Comparison of ENCODE assay signal across 8 mouse cellular contexts in genomic region chr1:92774743-92775692, GRCm38 (mm10). TPM values are rescaled to one million over a fixed set of nuclear protein-coding genes. Genes with fewer than 3 reads are reported as not detected.
DNase-seq lines count a peak whose midpoint lies in the region; ATAC-seq and TF ChIP-seq lines count a peak whose summit lies in the region.

No protein-coding gene starts in this region.

- H3ac ChIP-seq in myocyte (ENCODE audit: control insufficient read depth, insufficient read length) = no peak overlapping the region

- no peaks in the 10 kb centered on the region for H3K9me3 ChIP-seq in hindbrain, embryonic 16.5 days (ENCODE audit: control insufficient read depth, low read length)
- no peaks in the 10 kb centered on the region for H3K9me3 ChIP-seq in hindbrain, embryonic 14.5 days (ENCODE audit: control insufficient read depth, low read length)
- no peaks in the 10 kb centered on the region for H3K9me3 ChIP-seq in intestine, embryonic 15.5 days

- no peak overlapping the region for H3K4me3 ChIP-seq in hindbrain, embryonic 16.5 days (ENCODE audit: low read length)
- H3K4me3 ChIP-seq in hindbrain, embryonic 14.5 days (replicated peaks; ENCODE audit: low read length) = no peak overlapping the region
- H3K4me3 ChIP-seq in intestine, embryonic 15.5 days (replicated peaks) = 0 out of 2 replicates have a peak overlapping the region, but pooled peaks have one; percentile 3
- peak overlapping the region; percentile 1 for H3K4me3 ChIP-seq in myocyte

- no peaks in the 10 kb centered on the region for H3K36me3 ChIP-seq in hindbrain, embryonic 16.5 days (ENCODE audit: control insufficient read depth, insufficient read depth, low read length)
- no peaks in the 10 kb centered on the region for H3K36me3 ChIP-seq in hindbrain, embryonic 14.5 days (replicated peaks; ENCODE audit: control insufficient read depth, insufficient read depth)
- H3K36me3 ChIP-seq in intestine, embryonic 15.5 days = no peaks in the 10 kb centered on the region
- no peaks in the 10 kb centered on the region for H3K36me3 ChIP-seq in myocyte (ENCODE audit: control insufficient read depth, insufficient read depth)

- no peak for ATAC-seq in hindbrain, embryonic 16.5 days
- ATAC-seq in hindbrain, embryonic 14.5 days (ENCODE audit: low FRiP score) = no peak
- ATAC-seq in common myeloid progenitor, adult 5-6 weeks (replicated peaks; ENCODE audit: low read depth, poor library complexity, severe bottlenecking) = peak; percentile 74
- peak; percentile 80 for ATAC-seq in intestine, embryonic 15.5 days

- no peak overlapping the region for H3K27ac ChIP-seq in hindbrain, embryonic 16.5 days (ENCODE audit: low read depth, low read length)
- H3K27ac ChIP-seq in hindbrain, embryonic 14.5 days = no peak overlapping the region
- no peak overlapping the region for H3K27ac ChIP-seq in intestine, embryonic 15.5 days

- H3K4me2 ChIP-seq in hindbrain, embryonic 16.5 days (ENCODE audit: low read length) = peak overlapping the region; percentile 24; the same call in 1 of the 2 replicates
- no peak overlapping the region for H3K4me2 ChIP-seq in hindbrain, embryonic 14.5 days (replicated peaks)
- peak overlapping the region; percentile 51 for H3K4me2 ChIP-seq in intestine, embryonic 15.5 days (replicated peaks)
- peak overlapping the region; percentile 64 for H3K4me2 ChIP-seq in myocyte (ENCODE audit: low read depth)

- H3K79me2 ChIP-seq in myocyte (ENCODE audit: control insufficient read depth, insufficient read depth) = no peaks in the 10 kb centered on the region

- peaks cover 6% of the 10 kb centered on the region; the same call in 1 of the 2 replicates for H3K4me1 ChIP-seq in hindbrain, embryonic 16.5 days (ENCODE audit: control insufficient read depth, insufficient read depth, low read depth, low read length)
- H3K4me1 ChIP-seq in hindbrain, embryonic 14.5 days (replicated peaks; ENCODE audit: control insufficient read depth, insufficient read depth, low read length) = peaks cover 12% of the 10 kb centered on the region
- H3K4me1 ChIP-seq in intestine, embryonic 15.5 days (replicated peaks) = peaks cover 3% of the 10 kb centered on the region; the same call in 1 of the 2 replicates

- 55% methylated on average over 16 of the region's 16 CpGs for WGBS in hindbrain, embryonic 16.5 days
- 52% methylated on average over 16 of the region's 16 CpGs for WGBS in hindbrain, embryonic 14.5 days
- WGBS in intestine, embryonic 15.5 days = 20% methylated on average over 16 of the region's 16 CpGs

- H3K9ac ChIP-seq in hindbrain, embryonic 16.5 days (ENCODE audit: low read depth, low read length) = no peak overlapping the region
- no peak overlapping the region for H3K9ac ChIP-seq in hindbrain, embryonic 14.5 days
- peak overlapping the region; percentile 37 for H3K9ac ChIP-seq in intestine, embryonic 15.5 days

- TF ChIP-seq POLR2A in myocyte (IDR thresholded peaks at IDR 0.05; ENCODE audit: insufficient read length, low read depth) = no peak

- no peaks in the 10 kb centered on the region for H3K27me3 ChIP-seq in hindbrain, embryonic 16.5 days (replicated peaks; ENCODE audit: control insufficient read depth, insufficient read depth, low read length)
- no peaks in the 10 kb centered on the region for H3K27me3 ChIP-seq in hindbrain, embryonic 14.5 days (ENCODE audit: control insufficient read depth, insufficient read depth, low read length)
- no peaks in the 10 kb centered on the region for H3K27me3 ChIP-seq in intestine, embryonic 15.5 days (replicated peaks)
- H3K27me3 ChIP-seq in myocyte (ENCODE audit: control insufficient read depth, insufficient read depth, insufficient read length) = no peaks in the 10 kb centered on the region

- no peak for DNase-seq in hindbrain, embryonic 14.5 days (ENCODE audit: low spot score)
- no peak for DNase-seq in adrenal gland, adult 18-20 months (ENCODE audit: low spot score in 2 of 2)
- DNase-seq in Muller cell, postnatal 12 days (ENCODE audit: inconsistent ontology term) = no peak
- DNase-seq in ovary, postnatal 14 days (ENCODE audit: low spot score) = no peak

TF ChIP-seq in myocyte, 11 proteins besides CTCF, POLR2A, EP300 and RAD21:
- TF ChIP-seq MYOG (IDR thresholded peaks at IDR 0.05; ENCODE audit: control insufficient read depth in 1 of 3, insufficient read depth in 1 of 3, insufficient read length in 2 of 3, low read depth in 2 of 3) (peak in 1 of 3 experiments; percentile 27), MYOD1 (IDR thresholded peaks at IDR 0.05; ENCODE audit: control insufficient read depth in 1 of 3, insufficient read length in 2 of 3, low read depth in 2 of 3) (no peak)

RNA-seq across cellular contexts. Expression of gene Gpc1, which starts 56.4 kb away (rescaled TPM):
- polyA plus RNA-seq in hindbrain, embryonic 16.5 days (2015; fragmentation: Nextera tagmentation; extraction: Ambion mirVana) = 57.2 and 65.4 TPM in 2 replicates
- 64.0 and 66.1 TPM in 2 replicates for polyA plus RNA-seq in hindbrain, embryonic 14.5 days (2014; fragmentation: Nextera tagmentation; extraction: Ambion mirVana)
- total RNA-seq in common myeloid progenitor, adult 5-6 weeks (2017) = 11.5 and 11.8 TPM in 2 replicates
- polyA plus RNA-seq in intestine, embryonic 15.5 days (2015; fragmentation: Nextera tagmentation; extraction: Ambion mirVana) = 36.8 and 37.7 TPM in 2 replicates
- 930 TPM for polyA plus RNA-seq in myocyte (2012; fragmentation: generic; extraction: Trizol)
- 10 to 100 TPM; 43.3 to 65.4 TPM for total RNA-seq in adrenal gland, adult 18-20 months (2021)

Comparison
In these comparisons a context has a peak if more than half of its experiments do, and no peak if none do; other contexts are left out.
1. ATAC-seq: peak in common myeloid progenitor, adult 5-6 weeks (single experiment) and intestine, embryonic 15.5 days (single experiment); none in hindbrain, embryonic 16.5 days (single experiment) and hindbrain, embryonic 14.5 days (single experiment).
2. H3K4me3 ChIP-seq: peak in intestine, embryonic 15.5 days (single experiment) and myocyte (single experiment); none in hindbrain, embryonic 16.5 days (single experiment) and hindbrain, embryonic 14.5 days (single experiment).
3. RNA of gene Gpc1, which starts 56.4 kb away (polyA plus RNA-seq): 930 TPM in myocyte (single experiment); 64.0 to 66.1 TPM in hindbrain, embryonic 14.5 days, 57.2 to 65.4 TPM in hindbrain, embryonic 16.5 days and 36.8 to 37.7 TPM in intestine, embryonic 15.5 days; every median in the first group is over 10 times any median in the second.